Mouse (Mus musculus): ENCODE data around the gene Sdk2. TPM values are rescaled to one million over a fixed set of nuclear protein-coding genes. Genes with fewer than 3 reads are reported as not detected.

The Sdk2 gene
- polyA plus RNA-seq, 1 experiment from 2014 or later = 4.1 TPM

DNA sequence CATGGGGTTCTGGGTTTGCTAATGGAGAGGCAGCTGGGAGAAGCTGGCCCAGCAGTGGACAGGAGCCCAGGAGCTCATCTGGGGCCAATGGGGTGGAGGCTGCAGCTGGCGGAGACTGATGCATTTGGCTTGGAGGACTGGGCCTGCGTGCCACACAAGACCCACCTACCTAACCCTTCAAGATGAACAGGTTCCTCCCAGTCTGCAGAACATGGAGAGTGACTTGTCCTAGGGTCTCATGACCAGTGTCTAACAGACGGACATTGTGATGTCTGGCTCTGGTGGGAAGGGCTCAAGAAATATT is 91.2 kb downstream of the Sdk2 start:
- Histone ChIP-seq H3K27ac (no peak overlapping the region), H3K4me1 (peaks cover 20% of the 10 kb centered on the region), H3K36me3 (peaks cover 9% of the 10 kb centered on the region; the same call in 1 of the 2 replicates), H3K4me3 (no peak overlapping the region), H3K9me3 (0 out of 2 replicates have a peak, but pooled peaks cover under 1% of the 10 kb centered on the region), H3K27me3 (ENCODE audit: insufficient read depth, poor library complexity, severe bottlenecking) (no peaks in the 10 kb centered on the region)
- 64% methylated on average over 3 of the region's 3 CpGs for WGBS
- DNase-seq (ENCODE audit: low spot score) = no peak

DNA sequence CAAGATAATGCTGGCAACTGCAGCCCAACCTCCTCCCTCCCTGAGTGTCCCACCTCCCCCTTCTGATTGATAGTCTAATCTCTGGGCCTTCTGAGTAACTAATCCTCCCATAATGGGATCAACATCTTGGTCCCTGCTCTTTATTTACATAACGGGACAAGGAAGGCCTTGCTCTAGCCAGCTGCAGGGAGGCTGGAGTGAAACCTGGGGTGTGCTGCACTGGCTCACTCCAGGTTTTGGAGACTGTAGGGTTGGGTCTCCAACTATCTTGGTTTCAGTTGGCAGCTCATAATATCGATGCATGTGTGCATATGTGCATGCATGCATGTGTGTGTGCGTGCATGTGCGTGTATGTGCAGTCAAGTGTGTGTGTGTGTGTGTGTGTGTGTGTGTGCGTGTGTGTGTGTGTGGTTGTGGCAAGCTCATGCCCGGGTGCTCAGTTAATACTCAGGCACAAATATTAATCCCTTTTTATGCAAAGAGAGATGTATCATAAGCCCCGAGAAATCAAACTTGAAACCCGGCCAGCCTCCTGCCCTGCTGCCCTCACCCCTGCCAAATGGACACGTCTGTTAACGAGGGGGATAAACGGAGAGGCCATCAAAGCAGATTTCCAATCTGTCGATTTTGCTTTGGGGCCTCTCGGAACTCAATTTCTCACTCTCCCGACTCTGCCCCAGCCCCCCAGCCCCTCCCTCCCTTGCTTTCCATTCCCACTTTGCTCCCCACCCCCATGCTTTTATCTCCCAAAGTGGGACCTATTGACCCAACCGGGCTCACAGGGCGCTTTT is 91.8 kb downstream of the Sdk2 start:
- 36% methylated on average over 16 of the region's 16 CpGs for WGBS
- DNase-seq (ENCODE audit: low spot score) = no peak

DNA sequence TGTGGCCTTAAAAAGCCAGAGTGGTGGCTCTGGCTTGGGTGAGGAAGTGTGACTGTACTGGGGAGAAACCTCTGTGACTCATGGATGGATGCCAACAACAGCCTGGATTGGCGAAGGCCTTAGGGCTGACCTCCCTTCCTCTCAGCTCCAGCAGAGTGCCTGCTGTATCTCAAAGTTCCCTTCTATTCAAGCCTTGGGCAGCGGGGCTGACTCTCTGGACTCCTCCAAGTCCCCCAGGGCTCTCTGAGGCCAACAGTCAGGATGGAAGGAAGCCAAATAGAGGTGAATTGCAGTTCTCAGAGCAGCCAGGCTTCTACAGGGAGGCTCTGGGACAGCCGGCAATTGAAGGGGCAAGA is 94.4 kb downstream of the Sdk2 start:
- peaks cover 20% of the 10 kb centered on the region for H3K4me1 ChIP-seq
- no peak overlapping the region for H3K27ac ChIP-seq
- H3K27me3 ChIP-seq (ENCODE audit: insufficient read depth, poor library complexity, severe bottlenecking) = no peaks in the 10 kb centered on the region
- no peak overlapping the region for H3K4me3 ChIP-seq
- DNase-seq (ENCODE audit: low spot score) = no peak
- H3K36me3 ChIP-seq = peaks cover 19% of the 10 kb centered on the region
- 77% methylated on average over 3 of the region's 3 CpGs for WGBS
- H3K9me3 ChIP-seq = peaks cover 22% of the 10 kb centered on the region

More for the DNA sequence above, 91.8 kb downstream of the Sdk2 start:
- no peak overlapping the region for H3K27ac ChIP-seq
- no peaks in the 10 kb centered on the region for H3K27me3 ChIP-seq (ENCODE audit: insufficient read depth, poor library complexity, severe bottlenecking)
- H3K4me1 ChIP-seq = peaks cover 20% of the 10 kb centered on the region
- peaks cover 9% of the 10 kb centered on the region; the same call in 1 of the 2 replicates for H3K36me3 ChIP-seq
- no peak overlapping the region for H3K4me3 ChIP-seq
- H3K9me3 ChIP-seq = 0 out of 2 replicates have a peak, but pooled peaks cover 5% of the 10 kb centered on the region

DNA sequence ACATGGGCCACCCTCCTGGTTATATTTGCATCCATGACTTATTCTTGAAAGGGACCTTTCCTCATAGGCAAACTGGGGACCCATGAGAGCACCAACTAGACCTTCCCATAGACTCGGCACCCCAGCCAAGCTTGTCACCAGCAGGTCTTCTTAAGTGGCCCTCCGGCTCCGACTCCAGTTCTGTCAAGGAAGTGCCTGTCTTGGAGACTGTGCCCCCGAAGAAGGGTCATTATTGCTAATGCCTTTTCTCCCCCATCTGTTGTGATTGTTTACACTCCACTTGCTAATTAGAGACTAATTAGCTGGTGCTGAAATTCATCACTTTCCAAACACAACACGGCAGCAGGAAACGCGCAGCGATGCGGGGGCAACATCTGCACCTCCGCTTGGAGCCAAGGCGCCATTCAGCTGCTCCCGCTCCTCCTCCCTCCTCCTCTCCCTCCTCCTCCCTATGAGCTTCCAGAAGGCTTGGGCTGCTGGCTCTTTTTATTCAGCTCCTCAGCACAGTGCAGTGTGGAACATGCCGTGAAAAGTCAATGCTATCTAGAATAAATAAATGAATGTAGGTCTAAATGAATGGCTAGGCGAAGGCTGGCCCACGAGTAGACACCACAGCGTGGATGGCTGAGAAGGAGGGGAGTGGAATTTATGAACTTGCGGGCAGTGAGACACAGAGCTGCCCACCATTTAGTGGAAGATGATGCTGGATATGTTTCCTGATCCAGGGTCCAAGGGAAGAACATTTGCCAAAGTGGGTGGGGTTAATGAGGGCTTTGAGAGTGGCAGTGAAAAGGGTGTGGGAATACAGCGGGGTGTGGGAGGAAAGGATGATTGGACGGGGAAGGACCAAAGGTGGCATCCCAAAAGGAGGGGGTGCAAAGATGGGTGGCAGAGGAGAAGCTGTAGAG is 95.0 kb downstream of the Sdk2 start:
- peaks cover 20% of the 10 kb centered on the region for H3K4me1 ChIP-seq
- H3K4me3 ChIP-seq = no peak overlapping the region
- no peaks in the 10 kb centered on the region for H3K27me3 ChIP-seq (ENCODE audit: insufficient read depth, poor library complexity, severe bottlenecking)
- H3K36me3 ChIP-seq = peaks cover 19% of the 10 kb centered on the region
- 82% methylated on average over 19 of the region's 19 CpGs for WGBS
- no peak for DNase-seq (ENCODE audit: low spot score)
- peaks cover 28% of the 10 kb centered on the region for H3K9me3 ChIP-seq
- H3K27ac ChIP-seq = no peak overlapping the region

DNA sequence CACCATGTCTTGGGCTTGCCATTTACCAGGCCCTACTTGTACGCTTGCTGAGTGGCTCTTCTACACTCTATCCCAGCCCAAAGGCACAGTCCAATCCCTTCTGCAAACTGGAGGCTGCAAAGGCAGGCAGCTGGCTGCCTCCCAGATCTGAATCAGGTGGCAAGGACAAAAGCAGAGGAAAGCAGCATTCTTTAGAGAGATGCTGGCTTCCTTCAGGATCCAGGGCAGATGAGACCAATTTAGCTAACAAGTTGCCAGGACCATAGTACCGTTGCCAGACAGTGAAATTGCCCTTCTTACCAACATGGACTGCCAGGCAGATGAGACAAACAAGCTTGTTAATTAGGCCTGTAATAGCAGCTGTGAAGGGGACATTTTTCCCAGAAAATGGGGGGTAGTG is 96.8 kb downstream of the Sdk2 start:
- peaks cover 12% of the 10 kb centered on the region for H3K4me1 ChIP-seq
- no peak overlapping the region for H3K27ac ChIP-seq
- H3K9me3 ChIP-seq = peaks cover 46% of the 10 kb centered on the region
- 83% methylated on average over 2 of the region's 2 CpGs for WGBS
- H3K27me3 ChIP-seq (ENCODE audit: insufficient read depth, poor library complexity, severe bottlenecking) = no peaks in the 10 kb centered on the region
- peaks cover 23% of the 10 kb centered on the region for H3K36me3 ChIP-seq
- no peak for DNase-seq (ENCODE audit: low spot score)
- no peak overlapping the region for H3K4me3 ChIP-seq

DNA sequence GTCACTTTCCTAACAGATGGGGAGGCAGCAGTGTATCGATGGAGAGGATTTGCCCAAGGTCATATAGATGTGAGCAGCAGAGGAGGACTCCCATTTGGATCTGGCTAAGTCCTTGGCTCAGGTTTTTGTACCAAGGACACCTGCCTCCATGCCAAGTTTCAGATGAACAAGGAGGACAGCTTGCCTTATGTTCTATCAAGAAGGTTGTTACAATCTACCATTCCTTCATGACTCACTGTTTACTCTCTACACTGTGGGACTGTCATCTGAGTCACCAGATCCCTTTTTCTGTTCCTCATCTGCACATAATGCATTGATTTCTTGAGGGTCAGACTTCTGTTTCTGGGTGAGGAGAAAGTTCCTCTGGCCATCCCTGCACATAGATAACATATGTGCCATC is 101.6 kb downstream of the Sdk2 start:
- 79% methylated on average over 1 of the region's 1 CpGs for WGBS
- Histone ChIP-seq H3K27ac (no peak overlapping the region), H3K4me3 (no peak overlapping the region), H3K4me1 (peaks cover 8% of the 10 kb centered on the region), H3K36me3 (peaks cover 19% of the 10 kb centered on the region), H3K27me3 (ENCODE audit: insufficient read depth, poor library complexity, severe bottlenecking) (no peaks in the 10 kb centered on the region), H3K9me3 (peaks cover 53% of the 10 kb centered on the region)
- no peak for DNase-seq (ENCODE audit: low spot score)

DNA sequence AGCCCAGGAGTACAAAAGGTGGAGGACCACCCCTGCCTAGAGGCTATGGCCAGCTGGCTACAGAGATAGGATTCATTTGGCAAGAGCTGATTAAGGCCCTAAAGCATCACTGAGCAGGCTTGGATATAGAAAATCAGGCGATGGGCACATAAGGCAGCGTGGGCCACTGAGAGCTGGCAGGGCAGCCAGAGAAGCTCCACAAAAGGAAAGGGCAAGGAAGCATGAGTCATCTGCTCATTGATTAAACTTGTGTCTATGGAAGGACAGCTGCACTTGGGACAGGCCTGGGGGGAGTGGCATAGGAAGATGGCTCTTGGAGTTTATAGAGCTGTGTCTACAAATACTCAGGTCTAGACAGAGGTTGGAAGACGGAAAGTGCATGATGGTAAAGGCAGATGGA is 104.1 kb downstream of the Sdk2 start:
- Histone ChIP-seq H3K27me3 (ENCODE audit: insufficient read depth, poor library complexity, severe bottlenecking) (no peaks in the 10 kb centered on the region), H3K4me3 (no peak overlapping the region), H3K4me1 (peaks cover 11% of the 10 kb centered on the region), H3K9me3 (peaks cover 38% of the 10 kb centered on the region), H3K36me3 (peaks cover 9% of the 10 kb centered on the region), H3K27ac (no peak overlapping the region)
- WGBS = 90% methylated on average over 3 of the region's 3 CpGs
- DNase-seq (ENCODE audit: low spot score) = no peak

DNA sequence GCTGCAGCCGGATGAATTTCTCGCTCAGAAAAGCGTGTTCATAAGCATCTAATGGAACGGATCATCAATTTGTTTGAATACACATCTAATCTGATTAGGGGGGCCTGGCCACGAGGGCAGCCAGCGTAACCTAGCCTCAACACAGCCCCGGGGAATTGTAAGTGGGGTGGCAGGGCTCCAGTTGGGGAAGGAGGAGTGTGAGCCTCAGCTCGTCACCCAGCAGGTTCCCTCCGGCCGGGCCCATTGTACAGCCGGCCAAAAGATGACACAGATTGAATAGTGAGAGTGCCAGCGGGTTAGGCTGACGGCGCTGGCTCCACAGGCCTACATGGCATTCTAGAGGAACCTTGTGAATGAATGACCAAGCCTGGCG is 115.2 kb downstream of the Sdk2 start:
- peaks cover 16% of the 10 kb centered on the region for H3K4me1 ChIP-seq

DNA sequence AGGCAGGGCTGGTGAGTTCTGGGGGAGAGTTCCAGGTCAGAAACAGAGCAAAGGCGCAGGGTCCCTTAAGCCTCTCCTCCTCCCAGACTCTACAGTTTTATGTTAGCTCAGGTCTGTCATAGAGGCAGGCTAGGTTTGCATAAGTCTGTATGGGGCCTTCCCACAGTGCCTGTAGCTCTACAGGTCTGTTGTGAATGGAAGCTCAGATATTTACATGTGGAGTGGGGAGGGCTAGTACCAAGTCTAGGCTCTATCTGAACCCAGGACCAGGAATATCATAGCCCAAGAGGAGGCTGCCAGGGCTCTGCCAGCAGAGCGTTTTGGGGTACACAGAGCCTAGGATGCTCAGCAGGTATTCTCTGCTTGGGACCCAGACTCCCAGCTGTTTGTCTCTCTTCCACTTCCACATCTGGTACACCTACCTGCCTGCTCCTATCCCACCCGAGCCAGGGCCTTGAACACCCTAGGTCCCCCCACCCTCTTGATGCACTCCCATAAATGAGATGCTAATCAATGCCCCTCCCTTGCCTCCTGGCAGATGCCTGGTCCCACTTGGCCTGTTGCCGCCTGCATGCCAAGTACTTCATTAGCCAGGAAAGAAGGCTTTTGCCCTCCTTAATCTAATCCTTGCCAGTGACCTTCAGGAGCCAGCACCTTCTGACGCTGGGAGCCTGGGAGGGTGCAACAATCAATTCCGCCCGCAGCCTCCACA is 115.8 kb downstream of the Sdk2 start:
- no peak overlapping the region for H3K27ac ChIP-seq
- DNase-seq (ENCODE audit: low spot score) = no peak
- 73% methylated on average over 7 of the region's 7 CpGs for WGBS
- H3K4me3 ChIP-seq = no peak overlapping the region
- H3K27me3 ChIP-seq (ENCODE audit: insufficient read depth, poor library complexity, severe bottlenecking) = 0 out of 2 replicates have a peak, but pooled peaks cover 8% of the 10 kb centered on the region
- peaks cover 16% of the 10 kb centered on the region for H3K4me1 ChIP-seq
- H3K9me3 ChIP-seq = no peaks in the 10 kb centered on the region
- H3K36me3 ChIP-seq = no peaks in the 10 kb centered on the region

More for the DNA sequence above, 115.2 kb downstream of the Sdk2 start:
- DNase-seq (ENCODE audit: low spot score) = no peak
- Histone ChIP-seq H3K36me3 (no peaks in the 10 kb centered on the region), H3K27ac (no peak overlapping the region), H3K27me3 (ENCODE audit: insufficient read depth, poor library complexity, severe bottlenecking) (0 out of 2 replicates have a peak, but pooled peaks cover 2% of the 10 kb centered on the region), H3K4me3 (no peak overlapping the region), H3K9me3 (no peaks in the 10 kb centered on the region)
- WGBS = 84% methylated on average over 15 of the region's 15 CpGs

DNA sequence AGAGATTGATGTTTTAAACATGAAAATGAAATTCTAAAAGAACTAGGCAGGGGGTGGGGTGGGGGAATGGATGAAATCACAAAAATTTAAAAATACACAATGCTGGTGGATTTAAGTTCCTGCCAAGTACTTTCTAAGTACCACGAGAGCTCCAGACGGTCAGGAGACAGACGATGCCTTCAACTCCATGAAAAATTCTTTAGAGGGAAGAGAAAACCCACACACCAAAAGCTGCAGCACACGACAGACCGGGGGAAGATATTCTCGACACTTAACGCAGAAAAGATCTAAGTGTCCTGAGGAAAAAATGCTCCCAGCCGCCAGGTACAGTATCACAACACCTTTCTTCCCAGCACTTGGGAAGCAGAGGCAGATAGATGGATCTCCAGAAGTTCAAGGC is 118.2 kb downstream of the Sdk2 start:
- Histone ChIP-seq H3K4me3 (no peak overlapping the region), H3K36me3 (no peaks in the 10 kb centered on the region), H3K9me3 (no peaks in the 10 kb centered on the region), H3K27ac (no peak overlapping the region), H3K4me1 (peaks cover 16% of the 10 kb centered on the region), H3K27me3 (ENCODE audit: insufficient read depth, poor library complexity, severe bottlenecking) (0 out of 2 replicates have a peak, but pooled peaks cover 12% of the 10 kb centered on the region)
- 89% methylated on average over 8 of the region's 8 CpGs for WGBS
- DNase-seq (ENCODE audit: low spot score) = no peak

DNA sequence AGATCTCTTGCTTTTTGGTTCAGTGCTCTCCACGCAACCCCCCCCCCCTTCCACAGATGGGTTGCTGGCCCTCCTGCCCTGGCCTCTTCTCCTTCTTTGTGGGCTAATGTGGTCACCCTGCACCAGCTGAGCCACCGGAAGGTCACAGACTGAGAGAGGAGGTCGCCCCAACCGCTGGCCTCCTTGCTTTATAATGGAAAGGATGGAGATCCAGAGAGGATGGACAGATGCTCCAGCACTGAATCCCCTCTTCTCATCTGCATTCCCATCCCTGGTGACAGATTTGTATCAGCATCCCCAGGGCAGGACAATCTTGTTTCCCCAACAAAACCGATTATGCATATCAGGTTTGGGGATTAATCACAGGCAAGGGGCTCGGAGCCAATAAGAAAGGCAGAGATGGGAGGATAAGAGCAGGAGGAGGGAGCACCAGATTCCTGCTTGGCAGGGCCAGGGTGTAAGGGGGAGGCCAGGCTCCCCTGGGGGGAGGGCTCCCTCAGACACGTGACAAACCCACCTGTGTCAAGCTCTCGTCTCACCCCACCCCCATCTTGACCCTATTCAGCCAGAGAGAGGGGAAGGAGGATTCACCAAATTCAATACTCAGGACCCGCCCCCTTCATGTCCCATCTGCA is 124.6 kb downstream of the Sdk2 start:
- no peaks in the 10 kb centered on the region for H3K4me1 ChIP-seq
- no peaks in the 10 kb centered on the region for H3K9me3 ChIP-seq
- H3K27me3 ChIP-seq (ENCODE audit: insufficient read depth, poor library complexity, severe bottlenecking) = 0 out of 2 replicates have a peak, but pooled peaks cover 12% of the 10 kb centered on the region

DNA sequence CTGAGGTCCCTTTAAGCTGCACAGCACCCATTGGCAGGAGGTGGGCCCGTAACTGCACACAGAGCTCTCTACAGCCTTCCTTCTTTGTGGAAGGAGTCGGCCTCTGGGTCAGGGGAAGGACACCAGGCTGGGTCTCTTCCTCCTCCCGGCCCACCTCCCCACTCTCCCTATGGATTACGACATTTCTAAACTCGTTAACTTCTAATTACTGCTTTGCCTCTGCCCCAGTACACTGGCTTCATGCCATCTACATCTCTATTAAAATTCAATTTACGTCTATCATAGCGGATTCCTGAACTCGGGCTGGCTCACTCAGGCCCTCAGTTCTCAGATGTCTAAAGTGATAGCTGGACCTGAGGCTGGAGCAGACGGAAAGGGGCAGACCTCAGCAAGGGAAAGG is 133.2 kb downstream of the Sdk2 start:
- Histone ChIP-seq H3K4me1 (peaks cover 20% of the 10 kb centered on the region; the same call in 1 of the 2 replicates), H3K27me3 (ENCODE audit: insufficient read depth, poor library complexity, severe bottlenecking) (no peaks in the 10 kb centered on the region), H3K4me3 (no peak overlapping the region), H3K9me3 (no peaks in the 10 kb centered on the region), H3K36me3 (no peaks in the 10 kb centered on the region), H3K27ac (no peak overlapping the region)
- 73% methylated on average over 9 of the region's 9 CpGs for WGBS
- no peak for DNase-seq (ENCODE audit: low spot score)

More for the DNA sequence above, 124.6 kb downstream of the Sdk2 start:
- Histone ChIP-seq H3K27ac (no peak overlapping the region), H3K36me3 (0 out of 2 replicates have a peak, but pooled peaks cover 3% of the 10 kb centered on the region), H3K4me3 (no peak overlapping the region)
- no peak for DNase-seq (ENCODE audit: low spot score)
- WGBS = 49% methylated on average over 9 of the region's 9 CpGs

Data from heart, embryonic 10.5 days (tissue).